Mouse (Mus musculus): ENCODE results near the gene Eya3. TPM values are rescaled to one million over a fixed set of nuclear protein-coding genes. Genes with fewer than 3 reads are reported as not detected.
"Not testable (repeated sequence)": the region's sequence is repeated elsewhere in the genome, so short reads cannot be mapped to it uniquely, and the experiment has no call there.

The Eya3 gene
- polyA plus RNA-seq, 1 experiment from 2014 or later = 24.7 TPM

GRCm38 (mm10) chr4:132706885-132707284 is 68.1 kb downstream of the Eya3 start:
- Histone ChIP-seq H3K4me3 (replicated peaks) (no peak overlapping the region), H3K36me3 (peaks cover 78% of the 10 kb centered on the region), H3K27me3 (no peaks in the 10 kb centered on the region), H3K4me1 (no peaks in the 10 kb centered on the region), H3K27ac (replicated peaks) (no peak overlapping the region), H3K4me2 (replicated peaks) (no peak overlapping the region), H3K9ac (no peak overlapping the region), H3K9me3 (replicated peaks) (no peaks in the 10 kb centered on the region)
- no peak for ATAC-seq (ENCODE audit: insufficient number of reproducible peaks, low FRiP score, low TSS enrichment, low read depth)
- 94% methylated on average over 8 of the region's 8 CpGs for WGBS

- Histone ChIP-seq H3K9ac (no peak overlapping the region), H3K9me3 (replicated peaks) (no peaks in the 10 kb centered on the region), H3K4me3 (replicated peaks) (no peak overlapping the region), H3K4me1 (no peaks in the 10 kb centered on the region), H3K36me3 (peaks cover 68% of the 10 kb centered on the region), H3K27me3 (no peaks in the 10 kb centered on the region), H3K27ac (replicated peaks) (no peak overlapping the region), H3K4me2 (replicated peaks) (no peak overlapping the region)
- WGBS = 96% methylated on average over 7 of the region's 7 CpGs
- ATAC-seq (ENCODE audit: insufficient number of reproducible peaks, low FRiP score, low TSS enrichment, low read depth) = no peak
Measured at GRCm38 (mm10) chr4:132713181-132713580, 74.4 kb downstream of the Eya3 start.

DNA sequence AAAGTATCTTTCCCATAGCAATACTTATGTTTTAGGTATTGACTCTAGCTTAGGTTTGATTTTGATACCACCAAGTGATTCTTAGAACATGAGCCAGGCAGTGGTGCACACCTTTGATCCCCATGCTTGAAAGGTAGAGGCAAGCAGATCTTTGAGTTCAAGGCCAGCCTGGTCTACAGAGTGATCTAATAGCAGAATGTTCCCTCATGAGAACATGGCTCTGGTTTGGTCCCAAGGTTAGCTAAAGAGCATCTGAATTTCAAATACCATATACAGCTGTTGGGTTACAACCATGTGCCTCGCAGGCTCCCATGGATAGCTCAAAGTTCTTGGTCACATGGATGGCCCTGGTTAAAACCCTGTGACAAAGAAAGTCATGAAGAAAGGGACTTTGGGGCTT is 79.5 kb downstream of the Eya3 start:
- H3K27ac ChIP-seq (replicated peaks) = no peak overlapping the region
- no peaks in the 10 kb centered on the region for H3K4me1 ChIP-seq
- H3K9me3 ChIP-seq (replicated peaks) = no peaks in the 10 kb centered on the region
- ATAC-seq (ENCODE audit: insufficient number of reproducible peaks, low FRiP score, low TSS enrichment, low read depth) = no peak
- WGBS = 95% methylated on average over 1 of the region's 1 CpGs
- H3K4me2 ChIP-seq (replicated peaks) = no peak overlapping the region
- H3K27me3 ChIP-seq = no peaks in the 10 kb centered on the region
- H3K4me3 ChIP-seq (replicated peaks) = no peak overlapping the region
- peaks cover 62% of the 10 kb centered on the region for H3K36me3 ChIP-seq
- no peak overlapping the region for H3K9ac ChIP-seq

GRCm38 (mm10) chr4:132728233-132728632 is 89.4 kb downstream of the Eya3 start:
- ATAC-seq (ENCODE audit: insufficient number of reproducible peaks, low FRiP score, low TSS enrichment, low read depth) = no peak
- 86% methylated on average over 8 of the region's 8 CpGs for WGBS

DNA sequence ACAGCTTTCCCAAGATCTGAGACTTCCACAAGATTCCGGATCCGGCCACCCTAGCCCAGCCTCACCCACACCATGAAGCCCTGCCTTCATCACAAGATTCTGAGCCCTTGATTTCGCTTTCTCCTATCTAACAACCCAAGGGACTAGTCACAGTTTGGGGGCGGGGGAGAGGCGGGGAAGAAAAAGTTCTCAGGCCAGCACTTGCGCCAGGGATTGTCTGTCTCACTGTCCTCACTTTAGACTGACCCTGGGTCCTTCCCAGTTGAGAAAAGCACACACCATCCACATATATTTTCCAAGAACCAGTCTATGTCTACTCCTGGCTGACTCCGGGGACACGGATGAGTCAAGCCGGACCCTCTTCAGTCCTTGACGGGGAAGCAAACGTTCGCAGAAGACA is 92.8 kb downstream of the Eya3 start:
- ATAC-seq (ENCODE audit: insufficient number of reproducible peaks, low FRiP score, low TSS enrichment, low read depth) = no peak
- Histone ChIP-seq H3K27me3 (no peaks in the 10 kb centered on the region), H3K4me2 (replicated peaks) (peak overlapping the region; percentile 89), H3K27ac (replicated peaks) (peak overlapping the region; percentile 45; the same call in 1 of the 2 replicates), H3K9ac (no peak overlapping the region), H3K4me1 (peaks cover 12% of the 10 kb centered on the region), H3K4me3 (replicated peaks) (peak overlapping the region; percentile 59), H3K9me3 (replicated peaks) (no peaks in the 10 kb centered on the region), H3K36me3 (no peaks in the 10 kb centered on the region)
- WGBS = 46% methylated on average over 12 of the region's 12 CpGs

More at GRCm38 (mm10) chr4:132728233-132728632, 89.4 kb downstream of the Eya3 start:
- H3K36me3 ChIP-seq = peaks cover 22% of the 10 kb centered on the region
- no peak overlapping the region for H3K9ac ChIP-seq
- no peak overlapping the region for H3K27ac ChIP-seq (replicated peaks)
- H3K9me3 ChIP-seq (replicated peaks) = no peaks in the 10 kb centered on the region
- no peak overlapping the region for H3K4me3 ChIP-seq (replicated peaks)
- H3K4me1 ChIP-seq = peaks cover 12% of the 10 kb centered on the region
- H3K4me2 ChIP-seq (replicated peaks) = no peak overlapping the region
- no peaks in the 10 kb centered on the region for H3K27me3 ChIP-seq

DNA sequence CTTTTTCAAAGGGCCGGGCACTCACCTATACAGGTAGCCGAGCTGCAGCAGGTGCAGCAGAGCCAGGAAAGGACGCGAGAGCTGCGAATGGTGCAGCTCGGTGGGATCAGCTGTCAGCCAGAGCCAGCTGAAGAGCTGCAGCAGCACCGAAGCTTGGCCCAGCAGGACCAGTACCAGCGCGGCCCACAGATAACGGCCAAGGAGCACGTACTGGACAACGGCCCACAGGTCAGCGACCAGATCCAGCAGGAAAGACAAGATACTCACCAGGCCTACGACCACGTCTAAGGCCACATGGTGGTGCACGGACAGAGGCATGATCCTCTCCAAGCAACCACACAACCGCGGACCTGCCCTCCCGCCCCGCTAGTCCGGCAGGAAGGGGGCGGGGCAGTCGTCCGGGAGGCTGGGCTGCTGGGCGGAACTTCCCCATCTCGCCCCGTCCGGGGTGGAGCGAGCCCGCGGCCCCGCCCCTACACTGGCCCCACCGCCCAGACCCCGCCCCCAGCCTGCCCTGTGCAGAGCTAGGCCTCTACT is 93.4 kb downstream of the Eya3 start, which contains the start of gene Xkr8:
Xkr8 (minus strand) TSS at position 399 of the 537 bp plus-strand sequence.
- Histone ChIP-seq H3K4me3 (replicated peaks) (peak within 1 kb of the TSS; percentile 59), H3K36me3 (no peaks in the 10 kb centered on the region), H3K9me3 (replicated peaks) (no peaks in the 10 kb centered on the region), H3K4me1 (peaks cover 12% of the 10 kb centered on the region), H3K9ac (peak within 1 kb of the TSS; percentile 43), H3K27me3 (no peaks in the 10 kb centered on the region), H3K27ac (replicated peaks) (peak within 1 kb of the TSS; percentile 45; the same call in 1 of the 2 replicates), H3K4me2 (replicated peaks) (peak within 1 kb of the TSS; percentile 89)
- peak; percentile 92 for ATAC-seq (ENCODE audit: insufficient number of reproducible peaks, low FRiP score, low TSS enrichment, low read depth)
- WGBS = 2% methylated on average over 34 of the region's 34 CpGs

DNA sequence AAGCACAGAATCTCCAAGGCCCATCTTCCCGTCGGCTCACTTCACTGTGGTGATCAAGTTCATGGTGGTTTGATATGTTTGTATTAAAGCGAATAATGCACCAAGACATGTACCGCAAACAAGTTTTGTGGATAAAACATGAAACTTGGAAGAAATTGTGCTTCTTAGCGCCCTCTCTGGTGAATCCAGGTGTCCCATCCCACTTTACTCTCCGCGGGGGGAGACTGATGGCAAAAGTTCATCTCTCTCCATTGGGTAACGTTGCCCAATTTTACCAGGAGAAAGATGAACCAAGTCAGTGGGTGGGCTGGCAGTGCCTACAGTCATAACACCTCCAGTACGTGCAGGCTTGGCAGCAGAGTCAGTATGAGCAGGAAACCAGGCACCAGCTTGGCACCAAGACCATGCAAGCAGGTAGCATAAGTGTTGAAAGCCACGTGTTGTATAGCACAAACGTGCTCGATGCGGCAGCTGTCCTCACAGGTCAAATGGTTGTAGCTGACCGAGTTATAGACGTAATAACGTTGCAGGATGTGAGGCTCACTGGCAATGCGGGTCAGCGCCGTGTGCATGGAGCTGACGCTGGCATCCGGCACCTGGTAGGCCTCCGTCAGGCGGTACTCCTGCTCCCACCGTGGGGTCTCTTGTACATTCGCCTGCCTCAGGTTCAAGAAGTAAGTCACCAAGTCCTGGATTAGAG is 94.4 kb downstream of the Eya3 start:
- no peaks in the 10 kb centered on the region for H3K36me3 ChIP-seq
- no peak overlapping the region for H3K9ac ChIP-seq
- no peak for ATAC-seq (ENCODE audit: insufficient number of reproducible peaks, low FRiP score, low TSS enrichment, low read depth)
- H3K4me1 ChIP-seq = peaks cover 12% of the 10 kb centered on the region
- no peak overlapping the region for H3K27ac ChIP-seq (replicated peaks)
- no peak overlapping the region for H3K4me2 ChIP-seq (replicated peaks)
- no peaks in the 10 kb centered on the region for H3K9me3 ChIP-seq (replicated peaks)
- no peaks in the 10 kb centered on the region for H3K27me3 ChIP-seq
- no peak overlapping the region for H3K4me3 ChIP-seq (replicated peaks)
- whole genome bisulfite sequencing = 92% methylated on average over 25 of the region's 25 CpGs

DNA sequence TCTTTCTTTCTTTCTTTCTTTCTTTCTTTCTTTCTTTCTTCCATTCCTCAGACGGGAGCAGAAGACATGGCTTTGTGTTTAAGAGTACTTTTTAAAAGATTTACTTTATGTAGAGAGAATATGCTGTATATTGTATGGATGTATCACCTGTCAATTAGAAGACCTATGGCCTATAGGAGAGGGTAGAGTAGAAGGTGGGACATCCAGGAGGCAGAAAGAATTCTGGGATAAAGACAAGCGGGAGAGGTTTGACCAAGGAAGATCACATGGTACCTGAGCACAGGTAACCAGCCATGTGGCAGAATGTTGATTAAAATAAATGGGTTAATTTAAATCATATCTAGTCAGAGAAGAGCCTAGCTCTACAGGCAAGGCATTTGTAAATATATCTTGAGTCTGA is 96.0 kb downstream of the Eya3 start:
- WGBS = 90% methylated on average over 2 of the region's 2 CpGs
- Histone ChIP-seq H3K36me3 (no peaks in the 10 kb centered on the region), H3K27me3 (no peaks in the 10 kb centered on the region), H3K9me3 (replicated peaks) (no peaks in the 10 kb centered on the region), H3K4me2 (replicated peaks) (no peak overlapping the region), H3K4me3 (replicated peaks) (no peak overlapping the region), H3K9ac (no peak overlapping the region), H3K27ac (replicated peaks) (no peak overlapping the region), H3K4me1 (peaks cover 12% of the 10 kb centered on the region)
- no peak for ATAC-seq (ENCODE audit: insufficient number of reproducible peaks, low FRiP score, low TSS enrichment, low read depth)

GRCm38 (mm10) chr4:132735389-132735788 is 96.6 kb downstream of the Eya3 start:
- H3K9me3 ChIP-seq (replicated peaks) = no peaks in the 10 kb centered on the region
- no peak for ATAC-seq (ENCODE audit: insufficient number of reproducible peaks, low FRiP score, low TSS enrichment, low read depth)
- H3K9ac ChIP-seq = no peak overlapping the region
- peaks cover 12% of the 10 kb centered on the region for H3K4me1 ChIP-seq
- H3K27ac ChIP-seq (replicated peaks) = no peak overlapping the region
- 81% methylated on average over 2 of the region's 2 CpGs for WGBS
- H3K36me3 ChIP-seq = no peaks in the 10 kb centered on the region
- no peak overlapping the region for H3K4me3 ChIP-seq (replicated peaks)
- no peaks in the 10 kb centered on the region for H3K27me3 ChIP-seq
- H3K4me2 ChIP-seq (replicated peaks) = no peak overlapping the region

GRCm38 (mm10) chr4:132735894-132736293 is 97.1 kb downstream of the Eya3 start:
- Histone ChIP-seq H3K27ac (replicated peaks) (no peak overlapping the region), H3K36me3 (no peaks in the 10 kb centered on the region), H3K9ac (no peak overlapping the region), H3K4me2 (replicated peaks) (no peak overlapping the region), H3K27me3 (no peaks in the 10 kb centered on the region), H3K4me3 (replicated peaks) (no peak overlapping the region), H3K4me1 (peaks cover 12% of the 10 kb centered on the region), H3K9me3 (replicated peaks) (no peaks in the 10 kb centered on the region)
- ATAC-seq (ENCODE audit: insufficient number of reproducible peaks, low FRiP score, low TSS enrichment, low read depth) = no peak
- WGBS = 58% methylated on average over 3 of the region's 3 CpGs

DNA sequence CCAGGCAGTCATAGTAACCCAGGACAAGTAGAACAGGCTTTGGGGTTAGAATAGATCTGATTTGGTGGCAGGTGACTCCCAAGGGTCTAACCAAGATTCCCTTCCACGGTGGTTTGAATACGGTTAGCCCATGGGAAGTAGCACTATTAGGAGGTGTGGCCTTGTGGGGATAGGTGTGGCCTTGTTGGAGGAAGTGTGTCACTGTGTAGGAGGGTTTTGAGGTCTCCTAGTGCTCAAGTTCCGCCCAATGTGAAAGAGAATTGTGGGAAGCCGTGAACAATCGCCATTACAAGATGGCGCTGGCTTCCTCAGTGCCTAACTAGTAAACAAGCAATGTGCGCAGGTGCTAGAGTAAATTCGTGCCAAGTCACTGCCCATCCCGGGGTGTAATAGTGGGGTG is 98.4 kb downstream of the Eya3 start:
- not testable (repeated sequence) for ATAC-seq (ENCODE audit: insufficient number of reproducible peaks, low FRiP score, low TSS enrichment, low read depth); H3K9me3 ChIP-seq (replicated peaks); H3K4me1 ChIP-seq; H3K27me3 ChIP-seq; H3K4me2 ChIP-seq (replicated peaks); H3K9ac ChIP-seq; H3K4me3 ChIP-seq (replicated peaks); H3K36me3 ChIP-seq; H3K27ac ChIP-seq (replicated peaks)
- 92% methylated on average over 9 of the region's 9 CpGs for WGBS

DNA sequence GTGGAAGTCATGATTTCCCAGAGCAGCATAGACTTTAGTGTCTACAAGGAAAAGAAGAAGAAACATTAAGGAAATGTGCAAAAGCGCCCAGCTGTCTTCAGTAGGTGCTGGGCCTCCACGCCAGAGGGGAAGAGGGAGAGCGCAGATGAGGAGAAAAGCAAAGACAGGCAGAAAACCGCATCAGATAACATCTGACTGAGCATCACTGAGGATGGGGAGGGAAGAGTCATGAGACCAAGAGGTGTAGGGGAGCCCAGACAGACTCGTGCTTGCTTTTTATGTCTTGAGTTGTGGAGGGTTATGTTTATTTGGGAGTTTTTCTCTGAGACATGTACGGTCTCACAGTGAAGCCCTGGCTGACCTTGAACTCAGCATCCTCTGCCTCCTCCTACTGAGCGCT is 102.7 kb downstream of the Eya3 start:
- no peak for ATAC-seq (ENCODE audit: insufficient number of reproducible peaks, low FRiP score, low TSS enrichment, low read depth)
- H3K4me2 ChIP-seq (replicated peaks) = no peak overlapping the region
- WGBS = 90% methylated on average over 7 of the region's 7 CpGs

More for the DNA sequence above, 102.7 kb downstream of the Eya3 start:
- Histone ChIP-seq H3K9me3 (replicated peaks) (no peaks in the 10 kb centered on the region), H3K36me3 (no peaks in the 10 kb centered on the region), H3K4me1 (no peaks in the 10 kb centered on the region), H3K27me3 (no peaks in the 10 kb centered on the region), H3K4me3 (replicated peaks) (no peak overlapping the region), H3K27ac (replicated peaks) (no peak overlapping the region), H3K9ac (no peak overlapping the region)
